Mouse (Mus musculus) ES-Bruce4 (cell line): ENCODE data around the gene Scml4. TPM values are rescaled to one million over a fixed set of nuclear protein-coding genes. Genes with fewer than 3 reads are reported as not detected.

ENCODE experiments used
- H3K27ac ChIP-seq: 2 replicates; pipeline ENCODE4 v1.5.1; 2012; ENCODE audit warnings: low read length, inconsistent platforms; ENCODE audit not compliant: insufficient read depth
- H3K27me3 ChIP-seq: 2 replicates; pipeline ENCODE4 v1.6.1; 2012; ENCODE audit warnings: mild to moderate bottlenecking, low read length, inconsistent platforms; ENCODE audit not compliant: control insufficient read depth, poor library complexity, insufficient read depth, severe bottlenecking
- H3K36me3 ChIP-seq: 2 replicates; pipeline ENCODE4 v1.6.1; 2012; ENCODE audit warnings: inconsistent platforms, mild to moderate bottlenecking, low read length, moderate library complexity; ENCODE audit not compliant: control insufficient read depth, poor library complexity, insufficient read depth, severe bottlenecking
- H3K4me1 ChIP-seq: one replicate; pipeline ENCODE4 v1.8.1; 2011; ENCODE audit warnings: low read length; ENCODE audit not compliant: control insufficient read depth, insufficient read depth
- H3K4me3 ChIP-seq: 2 replicates; pipeline ENCODE4 v1.5.1; 2011; ENCODE audit warnings: low read depth, mild to moderate bottlenecking, low read length
- H3K9ac ChIP-seq: 2 replicates; pipeline ENCODE4 v1.6.1; 2012; ENCODE audit warnings: low read depth, mild to moderate bottlenecking, inconsistent platforms; ENCODE audit not compliant: poor library complexity, severe bottlenecking
- H3K9me3 ChIP-seq: replicated peaks from 2 replicates; pipeline ENCODE4 v1.6.1; 2012; ENCODE audit warnings: mild to moderate bottlenecking, low read length, inconsistent platforms; ENCODE audit not compliant: control insufficient read depth, poor library complexity, insufficient read depth, severe bottlenecking
- CTCF ChIP-seq: IDR thresholded peaks from one replicate; pipeline ENCODE4 v1.8.1; 2011; ENCODE audit warnings: low read depth, low read length
- EP300 ChIP-seq: IDR thresholded peaks from 2 replicates; pipeline ENCODE4 v1.6.1; 2011; ENCODE audit warnings: low read depth, low read length; ENCODE audit not compliant: insufficient read depth
- POLR2A ChIP-seq: IDR thresholded peaks from one replicate; pipeline ENCODE4 v1.8.1; 2011; ENCODE audit warnings: low read length; ENCODE audit not compliant: insufficient read depth
- polyA plus RNA-seq: library from polyadenylated mRNA; stranded (reverse); fragments of >200 nt; gene quantifications from 2 replicates; pipeline ENCODE4 v1.2.4, GENCODE M21; 2011; ENCODE audit warnings: low read depth; ENCODE audit not compliant: missing spikeins, insufficient read depth, insufficient read length

The Scml4 gene
- polyA plus RNA-seq, 1 experiment, result 0.15 TPM

- Histone ChIP-seq H3K4me1 (no peaks in the 10 kb centered on the region), H3K27me3 (no peaks in the 10 kb centered on the region), H3K9ac (no peak overlapping the region), H3K36me3 (no peaks in the 10 kb centered on the region), H3K27ac (no peak overlapping the region), H3K9me3 (no peaks in the 10 kb centered on the region), H3K4me3 (no peak overlapping the region)
- TF ChIP-seq CTCF (no peak), POLR2A (no peak), EP300 (no peak)
These were observed 3.6 kb upstream of the Scml4 start for GRCm38 (mm10) chr10:42856574-42856973.

GRCm38 (mm10) chr10:42857021-42857420 is 3.1 kb upstream of the Scml4 start:
- TF ChIP-seq CTCF, result no peak
- no peak for TF ChIP-seq POLR2A
- no peak for TF ChIP-seq EP300
- Histone ChIP-seq H3K4me3 (no peak overlapping the region), H3K27me3 (no peaks in the 10 kb centered on the region), H3K9me3 (no peaks in the 10 kb centered on the region), H3K27ac (no peak overlapping the region), H3K9ac (no peak overlapping the region), H3K36me3 (no peaks in the 10 kb centered on the region), H3K4me1 (no peaks in the 10 kb centered on the region)

GRCm38 (mm10) chr10:42859781-42860158 is 400 bp upstream of the Scml4 start:
- H3K4me3 ChIP-seq, result no peak overlapping the region
- no peaks in the 10 kb centered on the region for H3K4me1 ChIP-seq
- H3K9ac ChIP-seq, result no peak overlapping the region
- H3K27me3 ChIP-seq, result 0 out of 2 replicates have a peak, but pooled peaks cover 2% of the 10 kb centered on the region
- H3K36me3 ChIP-seq, result no peaks in the 10 kb centered on the region
- no peak overlapping the region for H3K27ac ChIP-seq
- H3K9me3 ChIP-seq, result no peaks in the 10 kb centered on the region
- no peak for TF ChIP-seq CTCF
- TF ChIP-seq POLR2A, result no peak
- TF ChIP-seq EP300, result no peak

- Histone ChIP-seq H3K4me1 (no peaks in the 10 kb centered on the region), H3K4me3 (no peak overlapping the region), H3K9ac (no peak overlapping the region), H3K9me3 (no peaks in the 10 kb centered on the region), H3K36me3 (no peaks in the 10 kb centered on the region), H3K27ac (no peak overlapping the region), H3K27me3 (0 out of 2 replicates have a peak, but pooled peaks cover 2% of the 10 kb centered on the region)
- no peak for TF ChIP-seq POLR2A
- TF ChIP-seq CTCF, result no peak
- TF ChIP-seq EP300, result no peak
These were observed 1.3 kb downstream of the Scml4 start for GRCm38 (mm10) chr10:42861446-42861845.

GRCm38 (mm10) chr10:42862102-42862740 is 2.1 kb downstream of the Scml4 start:
- no peaks in the 10 kb centered on the region for H3K9me3 ChIP-seq
- no peaks in the 10 kb centered on the region for H3K36me3 ChIP-seq
- no peak overlapping the region for H3K9ac ChIP-seq
- H3K27ac ChIP-seq, result no peak overlapping the region
- H3K4me3 ChIP-seq, result no peak overlapping the region
- H3K27me3 ChIP-seq, result 0 out of 2 replicates have a peak, but pooled peaks cover 2% of the 10 kb centered on the region
- no peaks in the 10 kb centered on the region for H3K4me1 ChIP-seq
- TF ChIP-seq CTCF (no peak), EP300 (no peak)

- 0 out of 2 replicates have a peak, but pooled peaks cover 2% of the 10 kb centered on the region for H3K27me3 ChIP-seq
These were observed 2.6 kb downstream of the Scml4 start for GRCm38 (mm10) chr10:42862806-42863205.

More at GRCm38 (mm10) chr10:42862806-42863205, 2.6 kb downstream of the Scml4 start:
- H3K4me3 ChIP-seq, result no peak overlapping the region
- no peaks in the 10 kb centered on the region for H3K36me3 ChIP-seq
- no peak for TF ChIP-seq CTCF
- no peak overlapping the region for H3K9ac ChIP-seq
- no peaks in the 10 kb centered on the region for H3K4me1 ChIP-seq
- H3K27ac ChIP-seq, result no peak overlapping the region
- no peaks in the 10 kb centered on the region for H3K9me3 ChIP-seq
